Mouse (Mus musculus): Measurements from ENCODE around the gene Nufip2.

The Nufip2 gene

GRCm38 (mm10) chr11:77771879-77772713 is 86.1 kb downstream of the Nufip2 start:
- DNase-seq: no peak

GRCm38 (mm10) chr11:77775701-77776400 is 89.9 kb downstream of the Nufip2 start:
- no peak for DNase-seq

GRCm38 (mm10) chr11:77777436-77777835 is 91.5 kb downstream of the Nufip2 start:
- DNase-seq: no peak

GRCm38 (mm10) chr11:77777937-77778336 is 92.0 kb downstream of the Nufip2 start:
- DNase-seq: no peak

- DNase-seq: no peak
Measured at GRCm38 (mm10) chr11:77779240-77779639, 93.3 kb downstream of the Nufip2 start.

- no peak for DNase-seq
Measured at GRCm38 (mm10) chr11:77781088-77781487, 95.1 kb downstream of the Nufip2 start.

GRCm38 (mm10) chr11:77782104-77782815 is 96.3 kb downstream of the Nufip2 start:
- DNase-seq: no peak

DNA sequence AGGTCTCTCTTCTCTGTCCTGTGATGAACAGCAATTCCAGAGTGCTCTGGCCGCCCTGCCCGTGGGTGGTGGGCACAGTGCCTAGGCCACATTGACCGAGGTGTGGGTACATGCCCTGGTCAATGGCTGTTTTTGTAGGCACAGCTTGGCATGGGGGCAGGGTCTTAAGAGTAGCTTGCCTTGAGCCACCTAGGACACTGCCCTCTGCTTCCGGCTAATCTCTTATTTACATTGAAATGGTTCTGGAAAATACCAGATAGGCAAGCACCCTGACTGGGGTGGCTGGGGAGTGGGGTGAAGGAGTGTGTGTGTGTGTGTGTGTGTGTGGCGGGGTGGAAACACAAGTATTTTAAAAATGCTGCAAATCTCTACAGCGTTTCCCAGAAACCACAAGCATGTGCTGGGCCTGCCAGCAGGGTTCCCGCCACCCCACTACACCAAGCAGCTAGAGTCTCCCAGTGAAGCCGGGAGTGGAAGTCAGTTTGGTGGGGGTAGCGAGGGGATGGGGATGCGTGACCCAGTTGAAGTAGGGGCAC is 97.3 kb downstream of the Nufip2 start:
- DNase-seq: no peak

GRCm38 (mm10) chr11:77783747-77784646 is 98.0 kb downstream of the Nufip2 start:
- no peak for DNase-seq

DNA sequence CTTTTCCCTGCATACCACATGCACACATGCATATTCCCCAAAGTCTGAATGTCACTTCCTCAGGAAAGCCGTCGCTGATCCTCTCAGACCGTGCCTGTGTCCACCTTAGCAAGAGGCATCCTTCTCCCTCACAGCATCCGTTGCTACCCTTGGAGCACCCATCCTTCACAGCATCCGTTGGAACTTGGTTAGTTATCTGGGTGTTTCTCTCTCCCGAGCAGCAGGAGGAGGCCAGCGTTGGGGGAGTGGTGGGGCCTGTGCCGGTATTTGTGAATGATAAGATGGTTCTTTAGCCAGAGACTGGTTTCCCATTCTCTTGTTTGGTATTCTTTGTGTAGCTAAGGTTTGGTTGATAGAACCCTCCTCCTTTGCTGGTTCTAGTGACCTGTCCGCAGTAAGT is 98.9 kb downstream of the Nufip2 start:
- no peak for DNase-seq

DNA sequence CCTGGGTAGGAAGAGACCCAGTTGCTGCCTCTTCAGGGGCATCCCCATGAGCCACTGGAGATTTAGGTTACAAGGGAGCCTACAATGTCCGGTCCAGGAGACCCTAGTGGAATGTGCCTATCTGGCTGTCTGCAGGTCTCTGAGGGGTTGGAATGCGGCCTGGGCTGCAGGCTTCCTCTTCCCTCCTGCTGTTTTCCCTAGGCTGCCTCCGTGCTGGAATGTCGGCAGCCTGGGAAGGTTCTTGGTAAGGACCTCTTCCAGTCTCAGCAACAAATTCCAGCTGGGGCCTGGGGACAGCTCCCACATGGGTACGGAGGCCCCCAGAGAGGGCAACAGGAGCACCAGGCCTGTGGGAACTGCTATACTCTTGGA is 99.4 kb downstream of the Nufip2 start:
- no peak for DNase-seq

GRCm38 (mm10) chr11:77785768-77786561 is 100.0 kb downstream of the Nufip2 start:
- DNase-seq: no peak

DNA sequence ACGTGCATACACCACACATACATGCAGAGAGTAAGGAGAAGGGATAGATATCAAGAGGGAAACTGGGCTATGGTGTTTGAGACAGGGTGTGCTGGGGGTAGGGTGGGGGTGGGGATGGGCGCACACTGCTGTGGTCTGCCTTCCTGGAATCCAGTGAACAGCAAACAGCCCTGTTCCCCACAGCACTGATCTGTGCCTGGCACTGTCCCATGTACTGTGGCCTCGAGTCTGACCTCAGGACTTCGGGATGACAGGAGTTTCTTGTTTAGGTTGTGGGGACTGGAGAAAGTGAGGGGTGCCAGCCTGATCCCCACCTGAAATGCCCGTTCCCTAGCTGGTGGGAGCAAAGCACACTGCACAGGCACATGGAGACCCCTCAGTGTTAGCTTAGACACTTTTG is 101.8 kb downstream of the Nufip2 start, which contains the start of gene Gm10277:
Gene Gm10277 (minus strand): TSS at position 41 of the 400 bp plus-strand sequence.
- DNase-seq: no peak

DNA sequence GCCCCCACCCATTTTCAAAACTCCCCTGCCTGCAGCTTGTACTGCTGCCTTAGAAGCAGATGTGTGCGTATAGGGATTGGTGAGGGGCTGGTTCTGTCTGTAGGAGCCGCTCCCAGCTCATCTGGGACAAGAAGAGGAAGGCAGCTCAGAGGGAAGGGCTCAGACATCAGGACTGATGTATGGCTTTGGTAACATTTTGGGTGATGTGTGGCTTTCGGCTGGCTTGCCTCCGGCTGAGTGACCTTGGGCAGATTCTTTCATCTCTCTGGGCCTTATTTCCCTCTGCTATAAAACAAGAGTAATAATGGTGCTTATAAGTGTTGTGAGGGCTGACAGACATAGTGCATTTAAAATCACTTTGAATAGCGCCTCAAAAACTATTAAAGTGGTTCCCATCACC is 103.6 kb downstream of the Nufip2 start:
- no peak for DNase-seq

GRCm38 (mm10) chr11:77790286-77790685 is 104.3 kb downstream of the Nufip2 start:
- no peak for DNase-seq

DNA sequence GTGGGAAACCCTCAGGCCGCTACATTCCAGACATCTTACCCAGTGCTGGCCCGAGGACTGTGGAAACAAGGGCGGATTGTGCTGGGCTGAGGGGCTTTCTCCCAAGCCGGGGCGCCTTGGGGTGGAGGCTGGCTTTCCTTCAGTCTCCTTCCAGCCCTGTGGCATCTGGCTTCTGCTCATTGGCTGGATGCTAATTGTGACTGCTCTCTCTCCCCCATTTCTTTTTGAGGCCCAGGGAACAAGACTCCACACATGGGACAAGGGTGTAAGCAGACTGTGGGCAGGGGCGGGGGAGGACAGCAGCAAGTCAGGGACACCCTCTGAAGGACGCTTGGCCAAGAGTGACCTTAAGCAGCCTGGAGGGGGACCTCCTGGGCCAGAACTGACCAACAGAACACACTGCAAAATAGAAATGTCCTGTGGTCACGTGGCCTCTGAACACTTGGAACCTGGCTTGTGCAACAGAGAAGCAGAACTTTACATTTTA is 105.3 kb downstream of the Nufip2 start:
- no peak for DNase-seq

Measured in spleen, adult 18-20 months (tissue).